Mouse (Mus musculus) limb, embryonic 12.5 days (tissue): ENCODE measurements around the gene Hnrnpab. TPM values are rescaled to one million over a fixed set of nuclear protein-coding genes. Genes with fewer than 3 reads are reported as not detected.
A peak's percentile ranks its signal among the peaks of the same experiment; 100 is the strongest.

ENCODE experiments used
- ATAC-seq: fragments of 200-750 bp; cut with Nextera tagmentation; 2 replicates; pipeline ENCODE4 v1.8.0; 2017; ENCODE audit warnings: low read depth, moderate TSS enrichment; ENCODE audit not compliant: insufficient number of reproducible peaks, insufficient read depth, low FRiP score, low TSS enrichment
- H3K27ac ChIP-seq: fragments of 300-500 bp; sonication (generic); 2 replicates; pipeline ENCODE4 v1.5.1; 2016; ENCODE audit warnings: mild to moderate bottlenecking, moderate library complexity
- H3K27me3 ChIP-seq: fragments of 300-500 bp; sonication (generic); 2 replicates; pipeline ENCODE4 v1.6.1; 2016; ENCODE audit warnings: mild to moderate bottlenecking, moderate library complexity
- H3K36me3 ChIP-seq: fragments of 300-500 bp; sonication (generic); 2 replicates; pipeline ENCODE4 v1.6.1; 2016; ENCODE audit warnings: mild to moderate bottlenecking, moderate library complexity
- H3K4me1 ChIP-seq: fragments of 300-500 bp; sonication (generic); replicated peaks from 2 replicates; pipeline ENCODE4 v1.6.1; 2016
- H3K4me2 ChIP-seq: fragments of 300-500 bp; sonication (generic); 2 replicates; pipeline ENCODE4 v1.6.1; 2016; ENCODE audit warnings: mild to moderate bottlenecking, moderate library complexity
- H3K4me3 ChIP-seq: fragments of 300-500 bp; sonication (generic); replicated peaks from 2 replicates; pipeline ENCODE4 v1.5.1; 2016; ENCODE audit warnings: mild to moderate bottlenecking
- H3K9ac ChIP-seq: fragments of 300-500 bp; sonication (generic); replicated peaks from 2 replicates; pipeline ENCODE4 v1.6.1; 2016; ENCODE audit warnings: mild to moderate bottlenecking, moderate library complexity
- H3K9me3 ChIP-seq: fragments of 300-500 bp; sonication (generic); 2 replicates; pipeline ENCODE4 v1.6.1; 2016; ENCODE audit warnings: mild to moderate bottlenecking, moderate library complexity
- WGBS: fragments of 180-500 bp; shearing (Covaris S2); methylation state at CpG from one replicate; pipeline ENCODE4 v1.1.7; 2016; 5-methylcytosine and 5-hydroxymethylcytosine counted together
- polyA plus RNA-seq: library from polyadenylated mRNA; unstranded; fragments of >200 nt; fragmentation: Nextera tagmentation; extraction: Ambion mirVana; gene quantifications from 2 replicates; pipeline ENCODE4 v1.2.1, GENCODE M21; 2016

The Hnrnpab gene
- polyA plus RNA-seq, 1 experiment from 2014 or later = 732 TPM

DNA sequence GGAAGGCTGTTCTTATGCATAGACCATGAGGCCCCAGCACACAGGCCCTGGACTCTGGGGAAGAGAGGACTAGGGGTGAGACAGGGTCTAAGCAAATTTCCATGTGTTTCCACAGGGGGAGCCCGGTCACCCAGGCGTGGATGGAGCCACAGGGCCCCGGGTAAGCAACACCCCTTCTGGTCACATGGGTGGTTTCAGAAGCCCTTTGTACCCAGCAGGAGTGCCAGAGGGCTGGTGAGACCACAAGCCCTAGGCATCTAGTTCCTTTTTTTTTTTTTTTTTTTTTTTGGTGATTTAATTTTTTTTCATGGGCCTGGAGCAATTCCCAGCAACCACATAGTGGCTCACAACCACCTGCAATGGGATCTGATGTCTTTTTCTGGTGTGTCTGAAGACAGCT lies 41.6 kb downstream of the Hnrnpab start:
- H3K9ac ChIP-seq = no peak overlapping the region
- no peak overlapping the region for H3K4me3 ChIP-seq
- no peak overlapping the region for H3K27ac ChIP-seq
- peaks cover 5% of the 10 kb centered on the region for H3K36me3 ChIP-seq
- ATAC-seq = no peak
- no peaks in the 10 kb centered on the region for H3K27me3 ChIP-seq
- H3K4me2 ChIP-seq = no peak overlapping the region
- H3K4me1 ChIP-seq = no peaks in the 10 kb centered on the region
- H3K9me3 ChIP-seq = no peaks in the 10 kb centered on the region
- 35% methylated on average over 3 of the region's 3 CpGs for WGBS

DNA sequence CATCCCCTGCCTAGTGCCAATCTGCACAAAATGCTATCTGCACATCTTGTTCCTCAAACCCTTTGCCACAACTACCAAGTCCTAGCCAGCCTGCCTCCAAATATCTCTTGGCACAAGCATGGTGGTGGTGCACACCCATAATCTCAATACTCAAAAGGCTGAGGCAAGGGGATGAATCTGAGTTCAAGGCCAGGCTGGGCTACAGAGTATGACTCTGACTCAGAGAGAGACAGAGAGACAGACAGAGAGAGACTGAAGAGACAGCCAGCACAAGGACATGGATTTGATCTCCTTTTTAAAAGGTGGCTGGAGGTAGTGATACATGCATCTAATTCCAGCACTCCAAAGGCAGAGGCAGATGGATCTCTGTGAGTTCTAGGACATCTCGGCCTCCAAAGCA lies 43.4 kb downstream of the Hnrnpab start:
- peaks cover 5% of the 10 kb centered on the region for H3K36me3 ChIP-seq
- H3K27ac ChIP-seq = no peak overlapping the region
- H3K27me3 ChIP-seq = no peaks in the 10 kb centered on the region
- ATAC-seq = no peak
- H3K4me2 ChIP-seq = no peak overlapping the region
- H3K9ac ChIP-seq = no peak overlapping the region
- WGBS = 87% methylated on average over 1 of the region's 1 CpGs
- H3K9me3 ChIP-seq = no peaks in the 10 kb centered on the region
- no peaks in the 10 kb centered on the region for H3K4me1 ChIP-seq
- no peak overlapping the region for H3K4me3 ChIP-seq

DNA sequence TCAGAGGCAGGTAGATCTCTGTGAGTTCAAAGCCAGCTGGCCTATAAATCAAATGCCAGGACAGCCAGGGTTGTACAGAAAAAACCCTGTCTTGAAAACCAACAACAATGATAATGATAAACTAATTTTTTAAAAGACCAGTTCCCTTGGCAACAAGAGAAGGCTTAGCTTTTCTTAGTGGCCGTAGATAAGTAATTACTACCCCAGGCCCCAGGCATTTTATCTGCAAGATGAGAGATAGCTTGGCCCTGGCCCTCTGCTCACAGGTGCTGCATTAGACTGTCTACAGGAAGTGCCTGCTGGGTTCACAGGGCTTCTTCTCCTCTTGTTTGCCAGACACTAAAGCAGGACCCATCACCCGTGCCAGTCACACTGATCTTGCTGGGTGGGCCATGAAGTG lies 51.6 kb downstream of the Hnrnpab start:
- H3K4me2 ChIP-seq = 0 out of 2 replicates have a peak overlapping the region, but pooled peaks have one; percentile 27
- H3K4me3 ChIP-seq = 0 out of 2 replicates have a peak overlapping the region, but pooled peaks have one; percentile 12
- H3K27me3 ChIP-seq = no peaks in the 10 kb centered on the region
- H3K9ac ChIP-seq = no peak overlapping the region
- no peak overlapping the region for H3K27ac ChIP-seq
- peaks cover 9% of the 10 kb centered on the region for H3K4me1 ChIP-seq
- no peak for ATAC-seq
- H3K9me3 ChIP-seq = no peaks in the 10 kb centered on the region
- H3K36me3 ChIP-seq = no peaks in the 10 kb centered on the region; the same call in 1 of the 2 replicates
- 49% methylated on average over 2 of the region's 2 CpGs for WGBS

DNA sequence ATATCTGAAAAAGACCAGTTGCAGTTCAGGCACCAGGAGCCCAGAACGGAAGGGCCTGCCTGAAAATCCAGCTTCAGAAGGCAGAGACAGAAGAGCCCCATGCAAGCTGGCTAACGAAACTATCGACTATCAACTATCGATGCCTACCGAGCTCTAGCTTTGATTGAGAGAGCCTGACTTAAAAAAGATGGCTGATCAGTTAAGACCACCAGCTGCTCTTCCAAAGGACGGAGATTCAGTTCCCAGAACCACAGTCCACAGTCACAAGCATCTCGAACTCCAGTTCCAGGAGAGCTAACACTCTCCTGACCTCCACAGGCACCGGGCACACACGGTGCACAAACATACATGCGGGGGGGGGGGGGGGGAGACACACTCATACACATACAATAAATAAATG lies 52.1 kb downstream of the Hnrnpab start:
- Histone ChIP-seq H3K27ac (0 out of 2 replicates have a peak overlapping the region, but pooled peaks have one; percentile 8), H3K27me3 (no peaks in the 10 kb centered on the region), H3K36me3 (no peaks in the 10 kb centered on the region; the same call in 1 of the 2 replicates), H3K4me1 (peaks cover 9% of the 10 kb centered on the region), H3K9ac (no peak overlapping the region), H3K9me3 (no peaks in the 10 kb centered on the region), H3K4me2 (peak overlapping the region; percentile 27; the same call in 1 of the 2 replicates), H3K4me3 (0 out of 2 replicates have a peak overlapping the region, but pooled peaks have one; percentile 12)
- no peak for ATAC-seq
- WGBS = 66% methylated on average over 9 of the region's 10 CpGs

DNA sequence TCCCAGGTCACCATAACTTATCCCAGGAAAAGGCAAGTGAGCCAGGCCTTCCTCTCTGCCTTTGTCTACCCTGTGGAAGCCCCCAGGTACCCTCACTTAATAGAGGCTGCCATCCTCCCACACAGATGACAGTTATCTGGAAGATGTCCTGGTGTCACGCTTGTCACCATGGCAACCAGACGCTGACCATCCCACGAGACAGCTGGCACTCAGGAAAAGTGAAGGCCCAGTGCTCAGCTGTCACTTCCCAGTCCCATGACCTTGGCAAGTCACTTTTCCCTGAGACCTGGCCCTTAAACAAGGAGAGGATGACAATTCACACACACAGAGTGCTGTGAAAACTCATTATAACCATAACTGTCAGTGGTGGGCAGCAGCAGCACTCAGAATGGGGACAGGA lies 54.6 kb downstream of the Hnrnpab start:
- Histone ChIP-seq H3K9me3 (no peaks in the 10 kb centered on the region), H3K4me1 (peaks cover 10% of the 10 kb centered on the region), H3K4me3 (no peak overlapping the region), H3K4me2 (no peak overlapping the region), H3K27me3 (peaks cover 3% of the 10 kb centered on the region), H3K27ac (no peak overlapping the region), H3K36me3 (no peaks in the 10 kb centered on the region), H3K9ac (no peak overlapping the region)
- 64% methylated on average over 3 of the region's 3 CpGs for WGBS
- no peak for ATAC-seq

DNA sequence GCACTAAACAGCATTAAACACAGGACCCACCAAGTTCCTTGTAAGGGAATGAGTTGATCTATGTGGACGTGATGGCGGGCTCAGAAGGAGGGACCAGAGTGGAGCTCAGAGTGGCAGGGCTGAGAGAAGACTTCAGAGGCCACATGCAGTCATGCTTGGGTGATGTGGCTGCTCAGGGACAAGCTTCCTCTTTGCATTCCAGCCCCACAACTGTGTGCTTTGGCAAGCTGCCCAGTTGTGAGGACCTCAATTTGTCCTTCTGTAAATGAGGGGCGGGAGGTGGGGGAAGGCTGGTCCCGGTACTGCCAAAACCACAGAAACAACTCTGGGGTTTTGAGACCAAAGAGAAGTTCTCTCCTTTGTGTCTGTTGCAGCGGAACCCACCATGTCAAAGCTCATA lies 55.4 kb downstream of the Hnrnpab start:
- 75% methylated on average over 5 of the region's 5 CpGs for WGBS
- peaks cover 4% of the 10 kb centered on the region for H3K27me3 ChIP-seq
- H3K36me3 ChIP-seq = no peaks in the 10 kb centered on the region
- H3K4me1 ChIP-seq = peaks cover 18% of the 10 kb centered on the region
- H3K9me3 ChIP-seq = no peaks in the 10 kb centered on the region
- 0 out of 2 replicates have a peak, but pooled peaks have one; percentile 34 for ATAC-seq
- no peak overlapping the region for H3K4me3 ChIP-seq
- H3K4me2 ChIP-seq = no peak overlapping the region
- H3K27ac ChIP-seq = 0 out of 2 replicates have a peak overlapping the region, but pooled peaks have one; percentile 50
- H3K9ac ChIP-seq = no peak overlapping the region

Other genes with a start within 250 kb of the Hnrnpab start
- 15.0 and 16.9 TPM in 2 replicates for gene Phykpl, start 22.1 kb downstream of the Hnrnpab start, polyA plus RNA-seq
- gene Nhp2, start 12.9 kb upstream of the Hnrnpab start, polyA plus RNA-seq = 145 and 149 TPM in 2 replicates
- 41.5 and 42.6 TPM in 2 replicates for gene Rmnd5b, start 29.0 kb upstream of the Hnrnpab start, polyA plus RNA-seq
- 28.0 and 29.5 TPM in 2 replicates for gene N4bp3, start 44.0 kb upstream of the Hnrnpab start, polyA plus RNA-seq
- gene D930048N14Rik, start 44.1 kb upstream of the Hnrnpab start, polyA plus RNA-seq = 2.5 and 3.7 TPM in 2 replicates
- 93.9 and 100 TPM in 2 replicates for gene 0610009B22Rik, start 82.0 kb upstream of the Hnrnpab start, polyA plus RNA-seq
- gene Sec24a, start 156.8 kb upstream of the Hnrnpab start, polyA plus RNA-seq = 12.7 and 13.3 TPM in 2 replicates
- 84.6 and 89.7 TPM in 2 replicates for gene Sar1b, start 156.8 kb upstream of the Hnrnpab start, polyA plus RNA-seq